Mouse (Mus musculus) heart, postnatal 4 days (tissue): ENCODE measurements around the gene Dpp9. TPM values are rescaled to one million over a fixed set of nuclear protein-coding genes. Genes with fewer than 3 reads are reported as not detected.
A peak's percentile ranks its signal among the peaks of the same experiment; 100 is the strongest.

Experiments
- DNase-seq: peaks from one replicate; pipeline ENCODE4 v3.0.0; 2021
- total RNA-seq, 2 experiments: library from RNA; stranded (reverse); gene quantifications; 2 replicates each; pipeline ENCODE4 v1.2.3; 2021

Dpp9 gene
- total RNA-seq, 2 experiments from 2014 or later = 29.1 to 31.2 TPM

GRCm38 (mm10) chr17:56182975-56183657, 35.6 kb downstream of the Dpp9 start:
- no peak for DNase-seq

- DNase-seq = no peak
Measured at GRCm38 (mm10) chr17:56175416-56175815, 43.3 kb downstream of the Dpp9 start.

- no peak for DNase-seq
Measured at GRCm38 (mm10) chr17:56173401-56174046, 45.2 kb downstream of the Dpp9 start.

GRCm38 (mm10) chr17:56171881-56172280, 46.8 kb downstream of the Dpp9 start:
- no peak for DNase-seq

- DNase-seq = no peak
Measured at GRCm38 (mm10) chr17:56171456-56171855, 47.2 kb downstream of the Dpp9 start.

GRCm38 (mm10) chr17:56170636-56171035, 48.1 kb downstream of the Dpp9 start:
- DNase-seq = no peak

GRCm38 (mm10) chr17:56169830-56170229, 48.9 kb downstream of the Dpp9 start:
- DNase-seq = peak; percentile 45

- DNase-seq = no peak
Measured at GRCm38 (mm10) chr17:56165671-56166070, 53.0 kb downstream of the Dpp9 start.

GRCm38 (mm10) chr17:56164510-56164909, 54.2 kb downstream of the Dpp9 start:
- no peak for DNase-seq

- no peak for DNase-seq
Measured at GRCm38 (mm10) chr17:56163523-56164102, 55.1 kb downstream of the Dpp9 start.

- peak; percentile 97 for DNase-seq
Measured at GRCm38 (mm10) chr17:56162231-56162774, 56.4 kb downstream of the Dpp9 start, which contains the start of gene Tnfaip8l1. Gene Tnfaip8l1 (plus strand): TSS chr17:56162477.

- peak; percentile 81 for DNase-seq
Measured at GRCm38 (mm10) chr17:56159729-56160128, 59.0 kb downstream of the Dpp9 start.

- peak; percentile 70 for DNase-seq
Measured at GRCm38 (mm10) chr17:56153643-56154042, 65.1 kb downstream of the Dpp9 start.

GRCm38 (mm10) chr17:56149897-56150296, 68.8 kb downstream of the Dpp9 start:
- DNase-seq = no peak

- DNase-seq = no peak
Measured at GRCm38 (mm10) chr17:56148790-56149618, 69.7 kb downstream of the Dpp9 start.

GRCm38 (mm10) chr17:56148280-56148679, 70.4 kb downstream of the Dpp9 start:
- DNase-seq = no peak

- DNase-seq = no peak
Measured at GRCm38 (mm10) chr17:56147420-56147819, 71.3 kb downstream of the Dpp9 start.

GRCm38 (mm10) chr17:56146131-56146530, 72.6 kb downstream of the Dpp9 start:
- DNase-seq = no peak

- no peak for DNase-seq
Measured at GRCm38 (mm10) chr17:56144546-56144945, 74.2 kb downstream of the Dpp9 start.

- DNase-seq = peak; percentile 54
Measured at GRCm38 (mm10) chr17:56141702-56142605, 76.8 kb downstream of the Dpp9 start.

GRCm38 (mm10) chr17:56139858-56140595, 78.7 kb downstream of the Dpp9 start, which contains the start of gene Sema6b:
Gene Sema6b (minus strand): TSS chr17:56140343.
- peak; percentile 79 for DNase-seq
